Mouse (Mus musculus): ENCODE measurements around the gene Gm17555. TPM values are rescaled to one million over a fixed set of nuclear protein-coding genes. Genes with fewer than 3 reads are reported as not detected.

Gm17555 gene
- polyA plus RNA-seq, 1 experiment from 2014 or later: not detected

DNA sequence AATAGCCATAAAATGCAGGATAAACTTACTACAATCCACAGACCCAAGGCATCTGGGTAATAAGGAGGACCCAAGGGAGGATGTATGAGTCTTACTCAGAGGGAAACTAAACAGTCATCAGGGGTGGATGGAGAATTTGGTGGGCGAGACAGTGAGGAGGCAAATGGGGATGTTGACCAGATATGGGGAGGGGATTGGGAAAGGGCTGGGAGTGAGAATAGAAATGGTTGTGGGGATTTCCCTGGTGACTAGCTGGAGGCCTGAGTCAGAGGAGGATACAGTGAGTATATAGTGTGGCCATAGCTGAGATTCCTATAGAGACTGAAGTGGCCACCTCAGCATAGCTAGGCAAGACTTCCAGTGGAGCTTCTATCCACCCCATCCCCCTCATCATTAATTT lies 16.8 kb downstream of the Gm17555 start:
- Histone ChIP-seq H3K27ac (no peak overlapping the region), H3K4me1 (no peaks in the 10 kb centered on the region), H3K4me3 (no peak overlapping the region), H3K36me3 (no peaks in the 10 kb centered on the region), H3K9ac (no peak overlapping the region), H3K9me3 (no peaks in the 10 kb centered on the region), H3K4me2 (no peak overlapping the region), H3K27me3 (no peaks in the 10 kb centered on the region)
- 86% methylated on average over 1 of the region's 1 CpGs for WGBS
- no peak for ATAC-seq (ENCODE audit: borderline replicate concordance, extremely low read depth, low FRiP score, low TSS enrichment)

DNA sequence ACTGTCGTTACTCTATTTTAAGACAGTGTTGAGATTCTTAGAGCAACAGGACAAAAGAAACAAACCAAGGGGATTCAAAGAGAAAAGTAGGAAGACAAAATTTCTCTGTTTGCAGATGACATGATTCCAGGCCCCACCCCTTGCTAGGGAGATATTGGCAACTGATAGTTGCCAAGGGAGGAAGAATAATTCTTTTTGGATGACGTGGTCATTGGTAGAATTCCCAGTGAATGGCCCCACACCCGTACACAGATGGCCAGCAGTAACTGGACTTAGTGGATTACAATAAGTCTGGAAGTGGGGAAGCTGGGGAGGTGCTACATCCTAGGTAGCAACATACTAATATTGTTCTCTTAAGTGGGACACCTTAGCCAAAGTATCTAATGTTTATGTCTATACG lies 22.0 kb downstream of the Gm17555 start:
- Histone ChIP-seq H3K36me3 (no peaks in the 10 kb centered on the region), H3K9me3 (no peaks in the 10 kb centered on the region), H3K9ac (no peak overlapping the region), H3K4me2 (no peak overlapping the region), H3K27ac (no peak overlapping the region), H3K4me1 (no peaks in the 10 kb centered on the region), H3K27me3 (no peaks in the 10 kb centered on the region), H3K4me3 (no peak overlapping the region)
- 75% methylated on average over 4 of the region's 4 CpGs for WGBS
- ATAC-seq (ENCODE audit: borderline replicate concordance, extremely low read depth, low FRiP score, low TSS enrichment): no peak

DNA sequence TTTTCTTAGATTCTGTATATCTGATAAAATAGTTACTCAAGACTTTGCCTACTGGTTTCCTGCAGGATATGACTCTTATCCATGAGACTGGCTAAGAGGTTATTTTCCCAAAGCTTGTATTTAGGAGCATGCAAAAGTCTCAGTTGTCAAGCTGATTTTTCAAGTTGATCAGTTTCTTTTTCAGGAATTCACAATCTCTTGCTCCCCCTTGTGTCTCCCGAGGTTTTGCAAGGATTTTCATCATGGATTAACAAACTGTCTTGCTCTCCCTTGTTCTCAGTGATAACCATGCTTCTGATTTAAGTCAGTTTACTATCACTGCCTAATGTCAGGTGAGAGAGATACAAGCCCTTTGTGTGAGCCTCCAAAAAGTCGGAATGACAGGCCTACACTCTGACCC lies 30.5 kb downstream of the Gm17555 start:
- no peaks in the 10 kb centered on the region for H3K4me1 ChIP-seq
- H3K9ac ChIP-seq: no peak overlapping the region
- H3K4me2 ChIP-seq: no peak overlapping the region
- no peaks in the 10 kb centered on the region for H3K9me3 ChIP-seq
- H3K4me3 ChIP-seq: no peak overlapping the region
- H3K36me3 ChIP-seq: no peaks in the 10 kb centered on the region
- no peak for ATAC-seq (ENCODE audit: borderline replicate concordance, extremely low read depth, low FRiP score, low TSS enrichment)
- 25% methylated on average over 2 of the region's 2 CpGs for WGBS
- no peak overlapping the region for H3K27ac ChIP-seq
- no peaks in the 10 kb centered on the region for H3K27me3 ChIP-seq

DNA sequence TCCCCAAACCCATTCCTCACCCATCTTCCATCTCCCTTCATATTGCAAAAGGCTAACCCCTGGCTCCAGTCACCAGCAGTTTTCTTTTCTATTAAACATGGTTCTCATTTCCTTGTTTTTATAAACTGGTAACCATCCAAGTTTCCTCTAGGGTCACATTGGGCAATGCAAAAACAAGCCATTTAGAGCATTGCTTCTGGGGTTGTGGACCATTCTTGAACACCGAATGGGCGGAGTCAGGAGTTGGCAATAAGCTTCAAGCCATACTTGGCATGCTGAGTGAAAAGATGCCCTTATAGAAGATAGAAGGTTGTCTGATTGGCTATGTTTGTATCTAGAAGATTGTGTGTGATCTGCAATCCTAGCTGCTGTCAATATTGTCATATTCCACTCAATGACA lies 33.6 kb downstream of the Gm17555 start:
- no peak overlapping the region for H3K9ac ChIP-seq
- no peak overlapping the region for H3K27ac ChIP-seq
- H3K4me3 ChIP-seq: no peak overlapping the region
- H3K4me1 ChIP-seq: no peaks in the 10 kb centered on the region
- no peaks in the 10 kb centered on the region for H3K36me3 ChIP-seq
- 99% methylated on average over 2 of the region's 2 CpGs for WGBS
- no peak overlapping the region for H3K4me2 ChIP-seq
- no peak for ATAC-seq (ENCODE audit: borderline replicate concordance, extremely low read depth, low FRiP score, low TSS enrichment)
- H3K9me3 ChIP-seq: no peaks in the 10 kb centered on the region
- no peaks in the 10 kb centered on the region for H3K27me3 ChIP-seq

DNA sequence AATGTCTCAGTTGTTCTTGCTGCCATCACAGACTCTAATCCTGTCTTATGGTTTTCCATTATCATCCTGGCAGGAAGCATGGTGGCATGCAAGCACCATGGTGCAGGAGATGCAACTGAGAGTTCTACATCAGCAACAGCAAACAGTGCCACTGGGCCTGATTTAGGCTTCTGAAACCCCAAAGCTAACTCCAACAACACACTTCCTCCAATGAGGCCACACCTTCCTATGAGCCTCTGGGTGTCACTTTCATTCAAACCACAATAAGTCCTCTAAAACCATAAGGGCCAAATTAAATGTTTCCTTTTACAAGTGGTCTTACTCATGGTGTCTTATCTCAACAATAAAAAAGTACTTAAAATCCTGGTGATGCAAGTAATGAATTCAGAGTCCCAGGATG lies 37.3 kb downstream of the Gm17555 start:
- H3K36me3 ChIP-seq: no peaks in the 10 kb centered on the region
- H3K9ac ChIP-seq: no peak overlapping the region
- H3K4me3 ChIP-seq: no peak overlapping the region
- no peaks in the 10 kb centered on the region for H3K9me3 ChIP-seq
- no peak for ATAC-seq (ENCODE audit: borderline replicate concordance, extremely low read depth, low FRiP score, low TSS enrichment)
- no peaks in the 10 kb centered on the region for H3K27me3 ChIP-seq
- no peak overlapping the region for H3K4me2 ChIP-seq
- H3K27ac ChIP-seq: no peak overlapping the region
- no peaks in the 10 kb centered on the region for H3K4me1 ChIP-seq

Other genes with a start within 250 kb of the Gm17555 start
- gene Fgf7, start 180.4 kb upstream of the Gm17555 start, polyA plus RNA-seq (2015; fragmentation: Nextera tagmentation; extraction: Ambion mirVana): 10.2 and 11.7 TPM in 2 replicates
- not detected in 2 replicates for gene Fam227b, start 63.1 kb upstream of the Gm17555 start, polyA plus RNA-seq (2015; fragmentation: Nextera tagmentation; extraction: Ambion mirVana)
- 24.1 and 24.6 TPM in 2 replicates for gene Dtwd1, start 63.0 kb upstream of the Gm17555 start, polyA plus RNA-seq (2015; fragmentation: Nextera tagmentation; extraction: Ambion mirVana)

All from lung, embryonic 15.5 days (tissue).